Mouse (Mus musculus) left cerebral cortex, postnatal 25 days (tissue): ENCODE measurements around the gene Gm20854. TPM values are rescaled to one million over a fixed set of nuclear protein-coding genes. Genes with fewer than 3 reads are reported as not detected.
"Not testable (repeated sequence)": the region's sequence is repeated elsewhere in the genome, so short reads cannot be mapped to it uniquely, and the experiment has no call there.

Experiments used
- DNase-seq, 2 experiments: peaks; one replicate each; pipeline ENCODE4 v3.0.0; 2022; ENCODE audit warnings: low spot score in 2 of 2, mixed read lengths in 1 of 2
- intact Hi-C: fragments of 180-260 bp; cut with DNase I; formaldehyde crosslinking; loops from one replicate; pipeline ENCODE4 v1.15.1; 2025
- total RNA-seq, 2 experiments: library from RNA; stranded (reverse); gene quantifications; 2 replicates each; pipeline ENCODE4 v1.2.3; 2021

Gene Gm20854
- not detected for total RNA-seq

DNA sequence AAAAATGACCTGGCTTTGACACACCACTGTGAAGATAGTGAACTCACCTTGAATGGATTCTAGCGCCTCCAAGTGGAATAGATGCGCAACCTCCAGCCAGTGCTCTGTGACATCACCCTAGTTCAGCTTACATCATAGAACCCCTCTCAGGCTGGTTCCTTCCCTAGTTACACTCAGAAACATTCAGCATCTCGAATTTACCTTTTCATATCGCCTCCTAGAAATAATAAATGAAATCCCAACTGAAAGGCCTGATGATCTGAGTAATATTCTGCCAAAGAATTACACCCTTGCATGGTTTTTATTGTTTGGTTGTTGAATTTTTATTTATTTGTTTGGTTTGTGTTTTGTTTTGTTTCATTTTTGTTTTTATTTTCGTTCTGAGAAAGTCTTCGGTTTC is at the start of gene Gm20854:
Gene Gm20854 (minus strand): TSS at position 101 of the 400 bp plus-strand sequence.
- not testable (repeated sequence) for DNase-seq

More for the DNA sequence above, at the start of gene Gm20854:
- intact Hi-C loops: not testable (repeated sequence)
